Comparison of ENCODE assay signal across 12 mouse cellular contexts in the genomic region with DNA sequence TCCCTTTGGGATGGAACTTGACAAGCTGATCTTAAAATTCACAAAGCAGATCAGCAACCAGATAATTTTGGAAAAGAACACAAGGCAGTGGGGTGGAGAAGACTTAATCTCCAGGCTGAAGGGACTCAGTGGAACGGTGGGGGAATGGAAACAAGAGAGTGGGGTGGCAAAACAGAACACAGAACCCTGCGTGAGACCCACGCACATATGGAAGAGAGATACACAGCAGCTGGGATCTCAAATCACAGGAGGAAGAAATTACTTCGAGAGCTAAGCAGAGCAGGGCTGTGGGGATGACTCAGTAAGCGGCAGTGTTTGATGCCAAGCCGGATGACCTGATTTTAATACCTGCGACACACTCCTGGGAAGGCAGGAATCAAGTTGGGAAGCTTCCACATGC.
A peak's percentile ranks its signal among the peaks of the same experiment; 100 is the strongest.
DNase-seq lines count a peak whose midpoint lies in the region; ATAC-seq lines count a peak whose summit lies in the region.
"Had no signal": no experiment of that assay in that cellular context is flagged by ENCODE, and none has a peak within 500 bp of the region (broad histone marks: within the 10 kb centered on the region; RNA-seq: fewer than 3 reads in every experiment).

No protein-coding gene starts in this region.

- peak; percentile 7 for DNase-seq in testis, postnatal 10 days (ENCODE audit: low spot score)
- DNase-seq in testis, postnatal 14 days (ENCODE audit: low spot score) = no peak
- peak; percentile 54 to 66 for DNase-seq in cerebellum, postnatal 25 days
- DNase-seq in layer of hippocampus, postnatal 14 days (ENCODE audit: low spot score in 2 of 2) = peak; percentile 13 to 58
- DNase-seq in telencephalon, adult 2 months (ENCODE audit: low read depth, low spot score) = peak; percentile 95
- DNase-seq in kidney, adult 18-20 months = no peak
- DNase-seq in spleen, postnatal 4 days (ENCODE audit: low spot score in 2 of 2) = no peak
- DNase-seq: adrenal gland, postnatal 10 days; heart, adult 2 months; kidney, adult 8-10 months; lung, adult 2 months had no signal

- ATAC-seq in megakaryocyte, adult 5-6 weeks (ENCODE audit: poor library complexity, severe bottlenecking) = no peak

Comparison
In these comparisons a context has a peak if more than half of its experiments do, and no peak if none do; other contexts are left out.
1. DNase-seq: peak in testis, postnatal 10 days (single experiment), cerebellum, postnatal 25 days (2 of 2), layer of hippocampus, postnatal 14 days (2 of 2) and telencephalon, adult 2 months (single experiment); none in testis, postnatal 14 days (single experiment), kidney, adult 18-20 months (single experiment) and spleen, postnatal 4 days (0 of 2).